Mouse (Mus musculus) small intestine, adult 2 months (tissue): Measurements from ENCODE around the gene Gpr157. TPM values are rescaled to one million over a fixed set of nuclear protein-coding genes. Genes with fewer than 3 reads are reported as not detected.

Experiments used
- H3K27ac ChIP-seq: fragments of 200-500 bp; 2 replicates; pipeline ENCODE4 v1.5.1; 2012; ENCODE audit warnings: low read depth, low read length, control low read depth, inconsistent platforms; ENCODE audit not compliant: insufficient read depth
- H3K27me3 ChIP-seq: fragments of 200-500 bp; 2 replicates; pipeline ENCODE4 v1.6.1; 2012; ENCODE audit warnings: mild to moderate bottlenecking, moderate library complexity, low read length, inconsistent platforms; ENCODE audit not compliant: control insufficient read depth, insufficient read depth
- H3K36me3 ChIP-seq: fragments of 200-500 bp; 2 replicates; pipeline ENCODE4 v1.6.1; 2012; ENCODE audit warnings: mild to moderate bottlenecking, low read length, control low read depth, inconsistent platforms; ENCODE audit not compliant: control insufficient read depth, insufficient read depth
- H3K4me1 ChIP-seq: fragments of 200-500 bp; 2 replicates; pipeline ENCODE4 v1.6.1; 2012; ENCODE audit warnings: low read length, inconsistent platforms, mixed read lengths; ENCODE audit not compliant: control insufficient read depth, insufficient read depth, insufficient read length
- H3K4me3 ChIP-seq: fragments of 200-500 bp; 2 replicates; pipeline ENCODE4 v1.5.1; 2012; ENCODE audit warnings: low read depth, mild to moderate bottlenecking, control low read depth, inconsistent platforms, low read length, moderate library complexity
- CTCF ChIP-seq: fragments of 200-500 bp; IDR thresholded peaks from 2 replicates; pipeline ENCODE4 v1.5.1; 2012; ENCODE audit warnings: low read depth, mild to moderate bottlenecking, control low read depth, inconsistent platforms, low read length, moderate library complexity, mixed read lengths; ENCODE audit not compliant: insufficient replicate concordance, insufficient read length; ENCODE audit errors: extremely low read depth
- POLR2A ChIP-seq: fragments of 200-500 bp; IDR thresholded peaks from 2 replicates; pipeline ENCODE4 v1.6.1; 2012; ENCODE audit warnings: low read depth, mild to moderate bottlenecking, control low read depth, inconsistent platforms, low read length, moderate library complexity
- WGBS: fragments of 180-500 bp; shearing (Covaris S2); methylation state at CpG from one replicate; pipeline ENCODE4 v1.1.7; 2018; 5-methylcytosine and 5-hydroxymethylcytosine counted together
- polyA plus RNA-seq: library from polyadenylated mRNA; depleted of rRNA; stranded (reverse); fragments of >200 nt; gene quantifications from 2 replicates; pipeline ENCODE4 v1.2.3, GENCODE M21; 2012

Gene Gpr157
- polyA plus RNA-seq, 1 experiment = 3.5 TPM

GRCm38 (mm10) chr4:150096309-150096708, 9.1 kb downstream of the Gpr157 start:
- no peaks in the 10 kb centered on the region for H3K27me3 ChIP-seq
- peaks cover 13% of the 10 kb centered on the region for H3K4me1 ChIP-seq
- WGBS = 78% methylated on average over 7 of the region's 7 CpGs
- H3K27ac ChIP-seq = no peak overlapping the region
- no peak overlapping the region for H3K4me3 ChIP-seq
- no peak for TF ChIP-seq CTCF
- TF ChIP-seq POLR2A = no peak
- H3K36me3 ChIP-seq = 0 out of 2 replicates have a peak, but pooled peaks cover 2% of the 10 kb centered on the region

- Histone ChIP-seq H3K4me3 (no peak overlapping the region), H3K27ac (no peak overlapping the region), H3K36me3 (peaks cover 2% of the 10 kb centered on the region; the same call in 1 of the 2 replicates), H3K4me1 (peaks cover 10% of the 10 kb centered on the region), H3K27me3 (no peaks in the 10 kb centered on the region)
- WGBS = 82% methylated on average over 4 of the region's 4 CpGs
- TF ChIP-seq CTCF = no peak
- TF ChIP-seq POLR2A = no peak
Measured at GRCm38 (mm10) chr4:150097847-150098246, 10.7 kb downstream of the Gpr157 start.

- Histone ChIP-seq H3K27ac (no peak overlapping the region), H3K36me3 (peaks cover 2% of the 10 kb centered on the region; the same call in 1 of the 2 replicates), H3K4me3 (no peak overlapping the region), H3K27me3 (no peaks in the 10 kb centered on the region), H3K4me1 (peaks cover 6% of the 10 kb centered on the region)
- WGBS = 16% methylated on average over 10 of the region's 10 CpGs
- TF ChIP-seq CTCF (peak; percentile 75; the same call in 1 of the 2 replicates), POLR2A (no peak; the same call in 1 of the 2 replicates)
Measured at GRCm38 (mm10) chr4:150098880-150099279, 11.7 kb downstream of the Gpr157 start.

- TF ChIP-seq POLR2A (no peak), CTCF (no peak)
- H3K4me1 ChIP-seq = 0 out of 2 replicates have a peak, but pooled peaks cover 3% of the 10 kb centered on the region
- peaks cover 2% of the 10 kb centered on the region; the same call in 1 of the 2 replicates for H3K36me3 ChIP-seq
- no peaks in the 10 kb centered on the region for H3K27me3 ChIP-seq
- no peak overlapping the region for H3K27ac ChIP-seq
- WGBS = 68% methylated on average over 7 of the region's 7 CpGs
- H3K4me3 ChIP-seq = no peak overlapping the region
Measured at GRCm38 (mm10) chr4:150102822-150103221, 15.7 kb downstream of the Gpr157 start.

GRCm38 (mm10) chr4:150105671-150106070, 18.5 kb downstream of the Gpr157 start:
- H3K27me3 ChIP-seq = no peaks in the 10 kb centered on the region
- H3K4me3 ChIP-seq = no peak overlapping the region
- TF ChIP-seq CTCF (no peak), POLR2A (no peak)
- WGBS = 31% methylated on average over 7 of the region's 7 CpGs
- H3K36me3 ChIP-seq = no peaks in the 10 kb centered on the region; the same call in 1 of the 2 replicates
- no peak overlapping the region for H3K27ac ChIP-seq
- H3K4me1 ChIP-seq = 0 out of 2 replicates have a peak, but pooled peaks cover 3% of the 10 kb centered on the region

GRCm38 (mm10) chr4:150106637-150107036, 19.5 kb downstream of the Gpr157 start:
- TF ChIP-seq CTCF (no peak), POLR2A (no peak)
- WGBS = 84% methylated on average over 5 of the region's 5 CpGs

GRCm38 (mm10) chr4:150109636-150110035, 22.5 kb downstream of the Gpr157 start:
- Histone ChIP-seq H3K4me1 (peaks cover 4% of the 10 kb centered on the region), H3K27ac (no peak overlapping the region), H3K4me3 (no peak overlapping the region), H3K27me3 (no peaks in the 10 kb centered on the region), H3K36me3 (no peaks in the 10 kb centered on the region)
- 60% methylated on average over 3 of the region's 3 CpGs for WGBS
- TF ChIP-seq POLR2A (no peak), CTCF (no peak)

More at GRCm38 (mm10) chr4:150106637-150107036, 19.5 kb downstream of the Gpr157 start:
- Histone ChIP-seq H3K36me3 (no peaks in the 10 kb centered on the region; the same call in 1 of the 2 replicates), H3K4me3 (no peak overlapping the region), H3K27me3 (no peaks in the 10 kb centered on the region), H3K4me1 (0 out of 2 replicates have a peak, but pooled peaks cover 3% of the 10 kb centered on the region), H3K27ac (no peak overlapping the region)
